ENCODE assay signal across 17 mouse cellular contexts in genomic region chr10:77159573-77159972, GRCm38 (mm10). TPM values are rescaled to one million over a fixed set of nuclear protein-coding genes. Genes with fewer than 3 reads are reported as not detected.
DNase-seq lines count a peak whose midpoint lies in the region; ATAC-seq and TF ChIP-seq lines count a peak whose summit lies in the region.
"Had no signal": no experiment of that assay in that cellular context is flagged by ENCODE, and none has a peak within 500 bp of the region (broad histone marks: within the 10 kb centered on the region; RNA-seq: fewer than 3 reads in every experiment).

No protein-coding gene starts in this region.

- no peak overlapping the region for H3K4me2 ChIP-seq in hindbrain, embryonic 14.5 days (replicated peaks)
- H3K4me2 ChIP-seq in liver, embryonic 12.5 days, result peak overlapping the region; percentile 62
- H3K4me2 ChIP-seq: neural tube, embryonic 15.5 days had no signal

- no peak for TF ChIP-seq CTCF in G1E (IDR thresholded peaks at IDR 0.05; ENCODE audit: low read depth, low read length)

- WGBS in hindbrain, embryonic 10.5 days, result 75% methylated on average over 8 of the region's 8 CpGs
- 83% methylated on average over 8 of the region's 8 CpGs for WGBS in hindbrain, embryonic 14.5 days
- WGBS in liver, embryonic 12.5 days (ENCODE audit: insufficient replicate concordance), result 7% methylated on average over 8 of the region's 8 CpGs

- H3K36me3 ChIP-seq in erythroblast, embryonic 14.5 days (ENCODE audit: control insufficient read depth), result no peaks in the 10 kb centered on the region
- peaks cover 3% of the 10 kb centered on the region; the same call in 1 of the 2 replicates for H3K36me3 ChIP-seq in hindbrain, embryonic 10.5 days
- no peaks in the 10 kb centered on the region for H3K36me3 ChIP-seq in hindbrain, embryonic 14.5 days (replicated peaks; ENCODE audit: control insufficient read depth, insufficient read depth)
- peaks cover 38% of the 10 kb centered on the region for H3K36me3 ChIP-seq in G1E (replicated peaks)
- H3K36me3 ChIP-seq in liver, embryonic 12.5 days, result no peaks in the 10 kb centered on the region
- H3K36me3 ChIP-seq: neural tube, embryonic 15.5 days had no signal

- no peak for DNase-seq in hindbrain, embryonic 10.5 days (ENCODE audit: low spot score)
- DNase-seq in hindbrain, embryonic 14.5 days (ENCODE audit: low spot score), result no peak
- DNase-seq in G1E (ENCODE audit: low spot score), result peak; percentile 93
- no peak for DNase-seq in right cerebral cortex, postnatal 4 days
- no peak for DNase-seq in left cerebral cortex, adult 8-10 months (ENCODE audit: low spot score in 2 of 2)
- DNase-seq: adrenal gland, postnatal 25 days; cerebellum, adult 18-20 months; gastrocnemius, postnatal 36 days; kidney, postnatal 36 days; lung, adult 18-20 months had no signal

- H3K9ac ChIP-seq in hindbrain, embryonic 14.5 days, result no peak overlapping the region
- H3K9ac ChIP-seq in liver, embryonic 12.5 days, result peak overlapping the region; percentile 59
- H3K9ac ChIP-seq: neural tube, embryonic 15.5 days had no signal

- peaks cover 50% of the 10 kb centered on the region for H3K4me1 ChIP-seq in erythroblast, embryonic 14.5 days (ENCODE audit: control insufficient read depth)
- peaks cover 90% of the 10 kb centered on the region for H3K4me1 ChIP-seq in hindbrain, embryonic 10.5 days (replicated peaks)
- H3K4me1 ChIP-seq in hindbrain, embryonic 14.5 days (replicated peaks; ENCODE audit: control insufficient read depth, insufficient read depth, low read length), result no peaks in the 10 kb centered on the region; the same call in 1 of the 2 replicates
- H3K4me1 ChIP-seq in G1E (ENCODE audit: insufficient read depth, low read depth, low read length), result peaks cover 93% of the 10 kb centered on the region
- H3K4me1 ChIP-seq in liver, embryonic 12.5 days, result peaks cover 83% of the 10 kb centered on the region

- no peaks in the 10 kb centered on the region for H3K9me3 ChIP-seq in erythroblast, embryonic 14.5 days (ENCODE audit: control insufficient read depth, low read length)
- H3K9me3 ChIP-seq in hindbrain, embryonic 10.5 days, result no peaks in the 10 kb centered on the region
- H3K9me3 ChIP-seq in hindbrain, embryonic 14.5 days (ENCODE audit: control insufficient read depth, low read length), result no peaks in the 10 kb centered on the region
- H3K9me3 ChIP-seq in G1E (replicated peaks), result no peaks in the 10 kb centered on the region
- no peaks in the 10 kb centered on the region for H3K9me3 ChIP-seq in liver, embryonic 12.5 days (replicated peaks)
- H3K9me3 ChIP-seq: neural tube, embryonic 15.5 days had no signal

- no peak for ATAC-seq in erythroblast, adult 5-6 weeks (replicated peaks; ENCODE audit: low FRiP score, poor library complexity, severe bottlenecking)
- ATAC-seq in hindbrain, embryonic 14.5 days (ENCODE audit: low FRiP score), result no peak
- ATAC-seq in G1E (ENCODE audit: extremely low read depth, insufficient number of reproducible peaks, low FRiP score, poor library complexity, severe bottlenecking), result peak; percentile 92
- ATAC-seq in liver, embryonic 12.5 days, result peak; percentile 92
- ATAC-seq: forebrain, embryonic 14.5 days; midbrain, embryonic 16.5 days had no signal

- H3K4me3 ChIP-seq in erythroblast, embryonic 14.5 days (replicated peaks), result peak overlapping the region; percentile 23
- H3K4me3 ChIP-seq in hindbrain, embryonic 10.5 days, result no peak overlapping the region
- no peak overlapping the region for H3K4me3 ChIP-seq in hindbrain, embryonic 14.5 days (replicated peaks; ENCODE audit: low read length)
- H3K4me3 ChIP-seq in G1E (ENCODE audit: low read depth, low read length), result peak overlapping the region; percentile 63
- H3K4me3 ChIP-seq in liver, embryonic 12.5 days, result peak overlapping the region; percentile 32
- H3K4me3 ChIP-seq: left cerebral cortex, adult 2 months; neural tube, embryonic 15.5 days had no signal

- peaks cover 14% of the 10 kb centered on the region for H3K27me3 ChIP-seq in erythroblast, embryonic 14.5 days (ENCODE audit: control insufficient read depth)
- H3K27me3 ChIP-seq in hindbrain, embryonic 10.5 days (ENCODE audit: insufficient read depth, poor library complexity, severe bottlenecking), result no peaks in the 10 kb centered on the region
- H3K27me3 ChIP-seq in hindbrain, embryonic 14.5 days (ENCODE audit: control insufficient read depth, insufficient read depth, low read length), result peaks cover 2% of the 10 kb centered on the region; the same call in 1 of the 2 replicates
- H3K27me3 ChIP-seq in G1E (ENCODE audit: insufficient read depth, low read length), result peaks cover 6% of the 10 kb centered on the region; the same call in 1 of the 2 replicates
- peaks cover 23% of the 10 kb centered on the region for H3K27me3 ChIP-seq in liver, embryonic 12.5 days (replicated peaks)

- 0 out of 2 replicates have a peak overlapping the region, but pooled peaks have one; percentile 56 for H3K27ac ChIP-seq in hindbrain, embryonic 10.5 days
- H3K27ac ChIP-seq in hindbrain, embryonic 14.5 days, result no peak overlapping the region
- H3K27ac ChIP-seq in liver, embryonic 12.5 days, result peak overlapping the region; percentile 77
- H3K27ac ChIP-seq: left cerebral cortex, adult 2 months; neural tube, embryonic 15.5 days had no signal

RNA-seq across cellular contexts. Expression of gene Col18a1, which starts 6.8 kb away (rescaled TPM):
- 0.45 and 0.66 TPM in 2 replicates for polyA plus RNA-seq in erythroblast, embryonic 14.5 days (2012)
- not detected in 2 replicates for total RNA-seq in erythroblast, adult 5-6 weeks (2015; ENCODE audit: low replicate concordance)
- under 0.01 TPM in 1 of 2 replicates, not detected in the other for total RNA-seq in erythroblast, adult 5-6 weeks (2017; ENCODE audit: low replicate concordance)
- polyA plus RNA-seq in hindbrain, embryonic 10.5 days (2016; fragmentation: Nextera tagmentation; extraction: Ambion mirVana), result 147 and 167 TPM in 2 replicates
- 38.6 and 51.2 TPM in 2 replicates for polyA plus RNA-seq in hindbrain, embryonic 14.5 days (2014; fragmentation: Nextera tagmentation; extraction: Ambion mirVana)
- total RNA-seq in G1E (2014; fragmentation: Nextera tagmentation), result 19.3 and 33.0 TPM in 2 replicates
- 45.1 and 46.8 TPM in 2 replicates for total RNA-seq in G1E (2017)
- 145 and 178 TPM in 2 replicates for polyA plus RNA-seq in G1E (2012)
- polyA plus RNA-seq in liver, embryonic 12.5 days (2016; fragmentation: Nextera tagmentation; extraction: Ambion mirVana), result 38.3 and 42.4 TPM in 2 replicates
- total RNA-seq in left cerebral cortex, adult 8-10 months (2022), result 1 to 10 TPM; 4.1 to 4.6 (median 4.1) TPM

Comparison
In these comparisons a context has a peak if more than half of its experiments do, and no peak if none do; other contexts are left out.
1. H3K4me3 ChIP-seq: peak in erythroblast, embryonic 14.5 days (single experiment), G1E (single experiment) and liver, embryonic 12.5 days (single experiment); none in hindbrain, embryonic 10.5 days (single experiment) and hindbrain, embryonic 14.5 days (single experiment).
2. ATAC-seq: peak in G1E (single experiment) and liver, embryonic 12.5 days (single experiment); none in erythroblast, adult 5-6 weeks (single experiment) and hindbrain, embryonic 14.5 days (single experiment).
3. RNA of gene Col18a1, which starts 6.8 kb away (polyA plus RNA-seq): 147 to 167 TPM in hindbrain, embryonic 10.5 days, 145 to 178 TPM in G1E, 38.6 to 51.2 TPM in hindbrain, embryonic 14.5 days and 38.3 to 42.4 TPM in liver, embryonic 12.5 days; 0.45 to 0.66 TPM in erythroblast, embryonic 14.5 days; every median in the first group is over 10 times any median in the second.